Mouse (Mus musculus) liver, embryonic 11.5 days (tissue): ENCODE measurements at regions not wholly inside any gene's neighbourhood (a gene's known extent, or its start where the extent isn't known, plus 50 kb on each side); places are given as distances from the start of the nearest gene placed in this dataset.

ENCODE experiments used
- ATAC-seq: fragments of 200-750 bp; cut with Nextera tagmentation; replicated peaks from 2 replicates; pipeline ENCODE4 v1.8.0; 2017; ENCODE audit warnings: moderate number of reproducible peaks, mild to moderate bottlenecking, moderate TSS enrichment, moderate library complexity; ENCODE audit not compliant: low FRiP score
- DNase-seq: peaks from one replicate; pipeline ENCODE4 v3.0.0-alpha.2; 2017; ENCODE audit warnings: low spot score
- H3K27ac ChIP-seq: fragments of 300-500 bp; sonication (generic); 2 replicates; pipeline ENCODE4 v1.5.1; 2014; ENCODE audit warnings: mild to moderate bottlenecking, low read depth, low read length, control low read depth
- H3K27me3 ChIP-seq: fragments of 300-500 bp; sonication (generic); replicated peaks from 2 replicates; pipeline ENCODE4 v1.6.1; 2014; ENCODE audit warnings: low read length, mixed read lengths; ENCODE audit not compliant: control insufficient read depth, insufficient read depth
- H3K36me3 ChIP-seq: fragments of 300-500 bp; sonication (generic); 2 replicates; pipeline ENCODE4 v1.6.1; 2014; ENCODE audit warnings: mild to moderate bottlenecking, low read length, moderate library complexity, mixed read lengths; ENCODE audit not compliant: control insufficient read depth, insufficient read depth
- H3K4me1 ChIP-seq: fragments of 300-500 bp; sonication (generic); replicated peaks from 2 replicates; pipeline ENCODE4 v1.6.1; 2014; ENCODE audit warnings: low read length, mixed read lengths; ENCODE audit not compliant: control insufficient read depth, insufficient read depth
- H3K4me2 ChIP-seq: fragments of 300-500 bp; sonication (generic); 2 replicates; pipeline ENCODE4 v1.6.1; 2014; ENCODE audit warnings: mild to moderate bottlenecking, control low read depth, moderate library complexity
- H3K4me3 ChIP-seq: fragments of 300-500 bp; sonication (generic); 2 replicates; pipeline ENCODE4 v1.5.1; 2014; ENCODE audit warnings: low read depth, low read length, control low read depth
- H3K9ac ChIP-seq: fragments of 300-500 bp; sonication (generic); 2 replicates; pipeline ENCODE4 v1.6.1; 2014; ENCODE audit warnings: low read depth, low read length, control low read depth
- H3K9me3 ChIP-seq: fragments of 300-500 bp; sonication (generic); 2 replicates; pipeline ENCODE4 v1.6.1; 2016; ENCODE audit warnings: low read length, inconsistent platforms, mixed read lengths; ENCODE audit not compliant: control insufficient read depth
- WGBS: fragments of 180-500 bp; shearing (Covaris S2); extraction: QIAGEN DNeasy Blood & Tissue Kit; methylation state at CpG from one replicate; pipeline ENCODE4 v1.1.7; 2014; 5-methylcytosine and 5-hydroxymethylcytosine counted together

DNA sequence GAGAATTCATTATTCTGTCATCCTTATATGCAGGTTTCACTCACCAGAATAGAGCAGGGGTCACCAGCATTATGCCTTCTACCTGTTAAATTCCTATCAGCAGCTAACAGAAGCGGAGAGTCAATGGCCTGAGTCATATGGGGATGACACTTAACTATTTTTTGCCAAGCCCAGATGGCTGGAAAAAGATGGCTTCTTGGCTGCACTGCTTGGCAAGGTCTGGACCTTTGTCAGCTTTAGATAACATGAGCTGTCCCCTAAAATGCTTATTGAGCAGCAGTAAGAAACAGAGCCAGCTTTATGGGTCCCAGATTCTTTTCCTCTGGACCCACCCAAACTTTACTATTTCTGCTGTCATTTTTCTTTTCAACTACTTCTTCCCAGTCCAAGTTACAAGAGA, 565.3 kb upstream of the Lmcd1 start:
- Histone ChIP-seq H3K36me3 (no peaks in the 10 kb centered on the region), H3K4me2 (no peak overlapping the region), H3K4me1 (no peaks in the 10 kb centered on the region), H3K27me3 (no peaks in the 10 kb centered on the region), H3K27ac (no peak overlapping the region), H3K9ac (no peak overlapping the region), H3K4me3 (no peak overlapping the region), H3K9me3 (no peaks in the 10 kb centered on the region)
- ATAC-seq (no peak), DNase-seq (no peak)
- WGBS, result 50% methylated on average over 1 of the region's 1 CpGs

DNA sequence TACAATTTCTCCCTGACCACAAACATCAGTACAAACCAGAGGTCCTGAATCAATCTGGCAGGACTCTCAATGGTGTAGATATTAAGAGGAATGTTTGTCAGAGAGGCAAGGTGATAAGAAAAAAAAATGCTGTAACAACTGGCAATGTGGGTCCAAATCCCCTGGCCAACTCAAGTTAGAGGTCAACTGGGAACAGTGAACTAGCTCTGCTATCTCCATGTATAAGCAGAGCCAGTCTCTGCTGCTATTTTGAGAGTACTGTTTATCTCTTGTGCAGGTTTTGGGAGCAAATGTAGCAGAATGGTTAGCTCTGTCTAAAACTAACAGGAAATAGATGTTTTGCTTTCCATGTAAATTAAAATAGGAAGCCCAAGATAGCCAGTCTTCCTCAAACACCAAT, 547.6 kb upstream of the Lmcd1 start:
- no peak overlapping the region for H3K27ac ChIP-seq
- DNase-seq (no peak), ATAC-seq (no peak)
- H3K4me2 ChIP-seq, result no peak overlapping the region
- no peaks in the 10 kb centered on the region for H3K36me3 ChIP-seq
- no peaks in the 10 kb centered on the region for H3K4me1 ChIP-seq
- H3K9me3 ChIP-seq, result no peaks in the 10 kb centered on the region
- no peaks in the 10 kb centered on the region for H3K27me3 ChIP-seq
- H3K4me3 ChIP-seq, result no peak overlapping the region
- H3K9ac ChIP-seq, result no peak overlapping the region

DNA sequence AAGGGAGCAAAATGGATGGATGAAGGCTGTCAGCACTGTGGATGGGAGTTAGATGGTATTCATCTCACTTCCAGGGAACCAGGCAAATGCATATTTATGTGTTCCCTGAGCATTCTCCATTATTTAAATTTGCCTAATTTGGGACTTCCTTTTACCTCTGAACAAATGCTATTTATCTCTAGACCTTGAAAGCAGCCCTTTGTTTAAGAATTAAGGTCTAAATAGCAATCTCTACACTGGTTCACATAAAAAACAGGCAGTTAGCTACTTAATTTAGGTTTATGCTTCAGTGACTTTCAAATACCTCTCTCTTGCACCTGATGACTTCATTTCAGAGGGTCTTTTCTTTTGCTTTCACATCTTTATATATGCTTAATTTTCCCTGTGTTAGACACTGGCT, 543.2 kb upstream of the Lmcd1 start:
- H3K9me3 ChIP-seq, result no peaks in the 10 kb centered on the region
- no peak overlapping the region for H3K9ac ChIP-seq
- DNase-seq, result no peak
- H3K27me3 ChIP-seq, result no peaks in the 10 kb centered on the region
- H3K36me3 ChIP-seq, result no peaks in the 10 kb centered on the region
- H3K4me2 ChIP-seq, result no peak overlapping the region
- H3K4me3 ChIP-seq, result no peak overlapping the region
- H3K27ac ChIP-seq, result no peak overlapping the region
- H3K4me1 ChIP-seq, result no peaks in the 10 kb centered on the region
- ATAC-seq, result no peak

DNA sequence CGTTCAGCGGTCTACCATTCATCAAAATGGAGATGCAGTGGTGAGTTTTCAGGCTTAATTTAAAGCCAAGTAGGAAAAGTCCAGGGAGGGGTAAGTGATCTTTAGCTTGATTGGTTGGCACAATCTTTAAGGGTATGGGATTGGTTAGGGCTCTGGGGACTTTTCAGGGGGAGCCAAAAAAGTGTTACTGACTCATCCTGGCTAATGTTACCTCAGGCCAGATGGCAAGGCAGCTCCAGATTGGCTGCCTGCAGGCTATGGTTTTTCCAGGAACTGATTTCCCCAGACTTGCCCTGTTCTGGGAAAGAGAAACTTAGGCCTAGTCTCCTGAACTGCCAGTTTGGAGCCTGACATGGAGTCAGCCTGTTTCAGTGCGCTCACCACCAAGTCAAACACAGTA, 539.6 kb upstream of the Lmcd1 start:
- H3K4me2 ChIP-seq, result no peak overlapping the region
- no peak for ATAC-seq
- 76% methylated on average over 3 of the region's 3 CpGs for WGBS
- no peaks in the 10 kb centered on the region for H3K36me3 ChIP-seq
- H3K9ac ChIP-seq, result no peak overlapping the region
- no peak for DNase-seq
- H3K4me3 ChIP-seq, result no peak overlapping the region
- no peak overlapping the region for H3K27ac ChIP-seq
- H3K27me3 ChIP-seq, result no peaks in the 10 kb centered on the region
- H3K9me3 ChIP-seq, result no peaks in the 10 kb centered on the region
- no peaks in the 10 kb centered on the region for H3K4me1 ChIP-seq

DNA sequence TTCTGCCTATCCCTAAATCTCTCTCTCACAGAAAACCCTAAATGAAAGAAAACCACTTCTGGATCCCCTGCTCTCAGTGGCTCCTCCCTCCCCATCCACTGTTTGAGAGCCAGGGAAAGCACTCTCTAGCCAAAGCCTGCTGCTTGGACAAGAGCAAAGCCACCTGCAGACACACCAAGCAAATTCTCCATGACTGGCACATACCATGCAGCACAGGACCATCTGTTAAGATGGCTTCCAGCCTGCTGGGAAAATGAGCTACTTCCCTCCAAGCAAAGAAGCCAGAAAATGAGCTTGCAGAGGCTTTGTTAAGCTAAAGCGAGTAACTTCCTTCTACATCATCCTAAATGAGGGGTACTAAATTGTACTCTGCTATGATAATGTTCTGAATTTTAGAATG, 534.6 kb upstream of the Lmcd1 start:
- Histone ChIP-seq H3K9me3 (no peaks in the 10 kb centered on the region), H3K4me3 (no peak overlapping the region), H3K27me3 (no peaks in the 10 kb centered on the region), H3K9ac (no peak overlapping the region), H3K27ac (no peak overlapping the region), H3K36me3 (no peaks in the 10 kb centered on the region), H3K4me1 (no peaks in the 10 kb centered on the region), H3K4me2 (no peak overlapping the region)
- ATAC-seq (no peak), DNase-seq (no peak)
- WGBS, result 82% methylated on average over 1 of the region's 1 CpGs

DNA sequence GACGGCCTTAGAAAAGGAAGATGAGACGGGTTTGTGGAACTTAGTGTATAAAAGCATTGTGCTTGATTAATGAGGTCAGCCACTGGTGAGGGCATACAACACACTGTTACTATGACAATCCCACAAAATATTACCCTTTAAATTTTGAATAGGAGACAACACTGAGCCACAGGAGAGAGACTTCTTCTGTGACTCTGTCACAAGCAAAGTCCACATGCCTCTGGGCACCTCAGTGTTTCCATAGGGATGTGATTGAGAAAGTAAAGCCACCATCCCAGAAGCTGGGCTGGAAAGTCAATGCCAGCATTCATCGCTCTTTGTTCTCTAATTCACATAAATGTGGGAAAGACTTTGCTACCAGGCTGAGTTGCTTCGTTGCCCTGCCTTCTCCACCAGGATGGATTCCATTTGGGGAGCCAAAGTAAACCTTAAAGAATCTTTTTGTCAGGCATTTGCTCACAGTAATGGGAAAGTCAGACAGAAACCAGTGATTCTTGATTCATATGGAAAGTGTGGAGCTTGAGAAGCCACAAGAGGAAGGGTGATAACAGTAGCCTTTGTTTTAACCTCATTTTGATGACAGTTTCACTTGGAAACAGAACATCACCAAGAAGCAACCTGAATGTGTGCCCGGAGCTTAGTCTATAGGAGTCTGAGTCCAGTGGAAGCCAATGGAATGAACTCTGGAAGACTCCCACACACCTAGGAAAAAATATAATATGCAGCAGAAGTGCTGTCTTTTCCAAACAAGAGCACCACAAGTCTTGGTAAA, 491.7 kb upstream of the Lmcd1 start:
- no peaks in the 10 kb centered on the region for H3K36me3 ChIP-seq
- H3K4me2 ChIP-seq, result no peak overlapping the region
- ATAC-seq, result no peak
- H3K9ac ChIP-seq, result no peak overlapping the region
- no peak for DNase-seq
- H3K27me3 ChIP-seq, result no peaks in the 10 kb centered on the region
- H3K4me3 ChIP-seq, result no peak overlapping the region
- H3K9me3 ChIP-seq, result no peaks in the 10 kb centered on the region
- 84% methylated on average over 5 of the region's 5 CpGs for WGBS
- no peak overlapping the region for H3K27ac ChIP-seq
- H3K4me1 ChIP-seq, result no peaks in the 10 kb centered on the region

DNA sequence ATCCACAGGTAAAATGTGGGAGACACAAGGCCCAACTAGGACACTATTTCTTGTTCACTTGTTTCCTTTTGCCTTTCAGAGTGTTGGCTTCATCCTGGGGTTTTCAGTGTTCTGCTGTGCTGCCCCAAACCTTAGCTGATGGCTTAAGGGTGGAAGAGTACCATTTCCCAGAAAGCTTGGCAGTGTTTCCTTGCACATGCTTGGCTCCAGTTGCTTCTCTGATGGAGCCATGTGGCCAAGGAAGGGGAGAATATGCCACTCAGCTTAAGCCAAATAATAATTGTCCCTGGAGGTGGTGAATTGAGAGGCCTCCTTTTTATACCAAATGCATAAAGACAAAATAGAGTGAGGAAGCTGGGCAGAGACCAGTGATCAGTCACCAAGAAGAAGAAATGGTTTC, 464.9 kb upstream of the Lmcd1 start:
- Histone ChIP-seq H3K27me3 (no peaks in the 10 kb centered on the region), H3K9me3 (no peaks in the 10 kb centered on the region), H3K4me1 (no peaks in the 10 kb centered on the region), H3K9ac (no peak overlapping the region), H3K36me3 (no peaks in the 10 kb centered on the region), H3K4me3 (no peak overlapping the region), H3K4me2 (no peak overlapping the region), H3K27ac (no peak overlapping the region)
- DNase-seq (no peak), ATAC-seq (no peak)

DNA sequence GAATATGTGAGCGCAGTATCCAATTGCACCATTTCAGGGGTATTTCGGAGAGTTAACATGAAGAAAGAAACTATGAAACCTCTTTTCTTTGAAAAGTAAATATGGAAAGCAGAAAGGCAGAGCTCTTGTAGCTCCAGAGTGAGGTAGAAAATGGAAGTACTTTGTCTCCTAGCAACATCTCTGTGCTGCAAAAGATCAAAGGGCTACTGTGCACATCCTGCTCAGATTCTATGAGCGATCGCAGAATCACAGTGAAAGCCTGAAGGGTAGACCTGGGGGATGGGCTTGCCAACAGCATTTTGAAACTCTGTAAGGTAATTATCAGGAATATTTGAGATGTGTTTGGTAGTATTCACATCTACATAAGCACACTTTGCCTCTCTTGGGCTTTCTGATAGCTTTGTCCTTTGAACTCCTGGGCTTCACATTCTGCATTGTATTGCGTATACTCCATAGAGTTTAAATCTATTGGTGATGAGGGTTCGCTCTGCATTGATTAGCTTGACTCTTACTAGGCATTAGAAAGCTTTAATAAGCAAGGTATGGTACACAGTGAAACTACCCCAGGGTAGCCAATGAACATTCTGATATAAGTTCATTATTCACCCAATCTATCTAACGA, 459.5 kb upstream of the Lmcd1 start:
- Histone ChIP-seq H3K36me3 (no peaks in the 10 kb centered on the region), H3K4me1 (no peaks in the 10 kb centered on the region), H3K9ac (no peak overlapping the region), H3K4me3 (no peak overlapping the region), H3K27ac (no peak overlapping the region), H3K4me2 (no peak overlapping the region), H3K9me3 (no peaks in the 10 kb centered on the region), H3K27me3 (no peaks in the 10 kb centered on the region)
- 82% methylated on average over 7 of the region's 7 CpGs for WGBS
- ATAC-seq, result no peak
- DNase-seq, result no peak

DNA sequence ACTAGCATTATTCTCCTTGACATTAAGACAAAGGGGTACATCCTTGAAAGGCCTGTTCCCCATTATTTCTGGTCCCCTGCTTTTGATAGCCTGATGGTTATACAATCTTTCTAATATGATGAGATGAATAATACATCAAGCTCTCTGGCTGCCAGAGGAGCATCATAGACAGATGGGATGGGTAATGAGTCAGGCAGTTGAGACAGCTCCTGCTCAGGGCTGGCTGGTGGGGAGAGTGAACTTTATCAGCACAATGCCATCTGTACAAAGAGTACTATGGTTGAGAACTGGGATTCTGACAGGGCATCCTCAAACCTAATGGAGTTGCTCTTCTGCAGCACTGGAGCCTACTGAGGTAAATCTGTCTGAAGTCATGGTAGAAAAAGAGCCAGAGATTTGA, 458.4 kb upstream of the Lmcd1 start:
- Histone ChIP-seq H3K9ac (no peak overlapping the region), H3K4me2 (no peak overlapping the region), H3K36me3 (no peaks in the 10 kb centered on the region), H3K4me1 (no peaks in the 10 kb centered on the region), H3K27ac (no peak overlapping the region), H3K4me3 (no peak overlapping the region), H3K9me3 (no peaks in the 10 kb centered on the region), H3K27me3 (no peaks in the 10 kb centered on the region)
- DNase-seq (no peak), ATAC-seq (no peak)
